ENCODE assay signal across 13 mouse cellular contexts in the genomic region with DNA sequence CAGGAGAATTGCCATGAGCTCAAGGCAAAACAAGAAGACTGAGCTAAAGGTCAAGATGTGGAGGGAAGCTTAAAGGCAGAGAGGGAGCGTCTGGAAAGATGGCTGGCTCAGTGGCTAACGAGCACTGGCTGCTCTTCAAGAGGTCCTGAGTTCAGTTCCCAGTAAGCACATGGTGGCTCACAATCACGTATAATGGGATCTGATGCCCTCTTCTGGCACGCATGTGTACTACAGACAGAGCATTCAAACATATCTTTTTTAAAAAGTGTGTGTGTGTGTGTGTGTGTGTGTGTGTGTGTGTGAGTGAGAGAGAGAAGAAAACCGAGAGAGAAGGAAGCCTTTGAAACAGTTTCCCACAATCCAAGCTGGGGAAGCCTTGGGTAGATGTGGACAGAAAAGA. TPM values are rescaled to one million over a fixed set of nuclear protein-coding genes. Genes with fewer than 3 reads are reported as not detected.
DNase-seq lines count a peak whose midpoint lies in the region; ATAC-seq and TF ChIP-seq lines count a peak whose summit lies in the region.
"Had no signal": no experiment of that assay in that cellular context is flagged by ENCODE, and none has a peak within 500 bp of the region (broad histone marks: within the 10 kb centered on the region; RNA-seq: fewer than 3 reads in every experiment).

No protein-coding gene starts in this region.

- DNase-seq in kidney, adult 2 months = no peak
- DNase-seq in kidney, adult 18-20 months = no peak
- DNase-seq in 3T3-L1 (ENCODE audit: low read depth, low spot score) = peak; percentile 26
- peak; percentile 18 for DNase-seq in CD4-positive helper T cell, adult 2 months (ENCODE audit: low read depth, low spot score)
- DNase-seq in ZHBTc4 (ENCODE audit: low read depth, low spot score) = peak; percentile 80
- DNase-seq in right cerebral cortex, postnatal 25 days = no peak
- no peak for DNase-seq in left cerebral cortex, adult 8-10 months (ENCODE audit: low spot score in 2 of 2)
- DNase-seq: kidney, adult 8-10 months had no signal

- H3K4me3 ChIP-seq in kidney, adult 2 months (ENCODE audit: insufficient read depth, low read depth, low read length) = no peak overlapping the region
- H3K4me3 ChIP-seq: hindbrain, embryonic 10.5 days; lung, embryonic 15.5 days; midbrain, embryonic 12.5 days; neural tube, embryonic 13.5 days had no signal

- no peaks in the 10 kb centered on the region for H3K36me3 ChIP-seq in kidney, adult 2 months (ENCODE audit: control insufficient read depth, insufficient read depth, low read length)
- H3K36me3 ChIP-seq: hindbrain, embryonic 10.5 days; lung, embryonic 15.5 days; midbrain, embryonic 12.5 days; neural tube, embryonic 13.5 days had no signal

- ATAC-seq in megakaryocyte, adult 5-6 weeks (ENCODE audit: poor library complexity, severe bottlenecking) = no peak

- 0 out of 2 replicates have a peak, but pooled peaks have one; percentile 21 for TF ChIP-seq CTCF in kidney, adult 2 months (conservative IDR thresholded peaks at IDR 0.05; ENCODE audit: insufficient read depth, insufficient read length, low read depth, low read length)

- TF ChIP-seq POLR2A in kidney, adult 2 months (IDR thresholded peaks at IDR 0.05; ENCODE audit: low read depth, low read length) = no peak

- no peak overlapping the region for H3K27ac ChIP-seq in kidney, adult 2 months (ENCODE audit: insufficient read depth, low read depth, low read length)
- H3K27ac ChIP-seq: hindbrain, embryonic 10.5 days; lung, embryonic 15.5 days; midbrain, embryonic 12.5 days; neural tube, embryonic 13.5 days had no signal

- H3K4me1 ChIP-seq in kidney, adult 2 months (ENCODE audit: control insufficient read depth, insufficient read depth, low read length) = no peaks in the 10 kb centered on the region
- H3K4me1 ChIP-seq: midbrain, embryonic 12.5 days; neural tube, embryonic 13.5 days had no signal

- 75% methylated on average over 5 of the region's 5 CpGs for WGBS in kidney, adult 2 months

- no peaks in the 10 kb centered on the region for H3K27me3 ChIP-seq in kidney, adult 2 months (replicated peaks; ENCODE audit: control insufficient read depth, insufficient read depth, low read length)
- H3K27me3 ChIP-seq: lung, embryonic 15.5 days had no signal

RNA-seq across cellular contexts. Expression of gene Nodal, which starts 15.3 kb away (rescaled TPM):
- 0.06 and 0.12 TPM in 2 replicates for polyA plus RNA-seq in kidney, adult 2 months (2012; rRNA removed)
- under 1 TPM; 0.21 to 0.30 (median 0.22) TPM for total RNA-seq in left cerebral cortex, adult 8-10 months (2022)
- not detected in 2 replicates for total RNA-seq in megakaryocyte, adult 5-6 weeks (2015)
- total RNA-seq in megakaryocyte, adult 5-6 weeks (2017) = not detected in 2 replicates
- polyA plus RNA-seq: midbrain, embryonic 12.5 days; neural tube, embryonic 13.5 days had no signal

RNA-seq across cellular contexts. Expression of gene Pald1, which starts 19.1 kb away (rescaled TPM):
- 8.8 and 10.8 TPM in 2 replicates for polyA plus RNA-seq in kidney, adult 2 months (2012; rRNA removed)
- 10 to 100 TPM; 10.6 to 15.2 (median 13.0) TPM for total RNA-seq in left cerebral cortex, adult 8-10 months (2022)
- total RNA-seq in megakaryocyte, adult 5-6 weeks (2015) = 0.16 TPM in 1 of 2 replicates, not detected in the other
- total RNA-seq in megakaryocyte, adult 5-6 weeks (2017) = 0.77 and 2.1 TPM in 2 replicates

RNA-seq across cellular contexts. Expression of gene Eif4ebp2, which starts 50.0 kb away (rescaled TPM):
- 127 and 128 TPM in 2 replicates for polyA plus RNA-seq in kidney, adult 2 months (2012; rRNA removed)
- 10 to 100 TPM; 42.8 to 45.8 (median 44.4) TPM for total RNA-seq in left cerebral cortex, adult 8-10 months (2022)
- 159 and 179 TPM in 2 replicates for total RNA-seq in megakaryocyte, adult 5-6 weeks (2015)
- total RNA-seq in megakaryocyte, adult 5-6 weeks (2017) = 13.0 and 17.5 TPM in 2 replicates

Comparison
In these comparisons a context has a peak if more than half of its experiments do, and no peak if none do; other contexts are left out.
1. DNase-seq: peak in 3T3-L1 (single experiment), CD4-positive helper T cell, adult 2 months (single experiment) and ZHBTc4 (single experiment); none in kidney, adult 2 months (single experiment), kidney, adult 18-20 months (single experiment), right cerebral cortex, postnatal 25 days (single experiment) and left cerebral cortex, adult 8-10 months (0 of 2).